Mouse (Mus musculus): ENCODE measurements at regions not wholly inside any gene's neighbourhood (a gene's known extent, or its start where the extent isn't known, plus 50 kb on each side); places are given as distances from the start of the nearest gene placed in this dataset.

DNA sequence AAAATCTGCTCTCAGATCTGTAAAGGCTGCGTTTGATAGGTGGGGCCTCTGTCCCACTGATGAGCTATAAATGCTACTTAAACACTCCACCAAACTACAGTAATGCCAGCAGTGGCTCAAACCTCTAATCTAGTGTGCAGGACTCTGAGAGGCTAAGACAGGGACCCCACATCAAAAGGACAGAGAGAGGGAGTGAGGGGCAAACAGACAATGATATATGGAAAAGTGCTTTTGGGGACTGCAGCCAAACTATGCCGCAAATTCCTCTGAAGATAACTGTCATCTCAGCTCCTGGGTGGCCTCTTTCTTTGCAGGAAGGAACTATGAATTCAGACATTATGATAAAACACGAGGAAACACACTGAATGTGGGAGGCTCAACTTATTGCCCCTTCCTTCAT, 138.9 kb upstream of the Ddit4l start:
- no peak for DNase-seq (ENCODE audit: low spot score)

DNA sequence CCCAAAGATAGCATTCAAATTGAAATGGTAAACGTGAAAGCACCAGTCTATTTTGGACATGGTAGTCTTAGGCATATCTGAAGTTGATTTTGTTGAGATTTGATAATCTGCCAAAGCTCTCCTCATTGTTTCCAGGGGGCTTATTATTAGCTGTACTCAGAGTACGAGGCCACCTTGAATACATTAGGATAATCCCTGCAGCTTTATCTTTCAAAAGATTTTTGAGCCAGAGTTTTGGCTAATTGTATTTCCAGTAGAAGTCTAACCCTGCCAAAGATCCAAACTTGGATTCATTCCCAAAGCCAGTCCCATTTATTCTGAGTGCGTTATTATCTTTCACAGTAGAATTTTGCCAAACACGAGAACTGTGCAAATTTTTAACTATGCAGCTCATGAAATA, 138.4 kb upstream of the Ddit4l start:
- no peak for DNase-seq (ENCODE audit: low spot score)

DNA sequence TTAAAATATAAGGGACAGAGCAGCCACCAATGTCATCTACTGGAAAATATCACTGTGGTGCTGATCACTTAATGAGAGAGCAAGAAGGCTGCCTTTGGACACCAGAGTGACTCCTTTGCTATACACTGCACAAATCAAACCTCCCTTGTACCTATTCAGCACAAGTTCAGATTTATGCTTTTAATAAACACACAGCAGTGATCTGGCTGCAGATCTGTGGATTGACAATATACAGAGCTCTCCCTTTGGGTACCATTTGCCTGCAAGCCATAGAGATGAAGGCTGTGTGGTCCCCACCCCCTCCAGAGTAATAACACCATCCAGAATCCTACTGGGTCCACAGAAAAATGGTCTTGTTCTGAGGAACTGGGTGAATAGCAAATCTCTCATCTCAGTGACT, 131.8 kb upstream of the Ddit4l start:
- no peak for DNase-seq (ENCODE audit: low spot score)

DNA sequence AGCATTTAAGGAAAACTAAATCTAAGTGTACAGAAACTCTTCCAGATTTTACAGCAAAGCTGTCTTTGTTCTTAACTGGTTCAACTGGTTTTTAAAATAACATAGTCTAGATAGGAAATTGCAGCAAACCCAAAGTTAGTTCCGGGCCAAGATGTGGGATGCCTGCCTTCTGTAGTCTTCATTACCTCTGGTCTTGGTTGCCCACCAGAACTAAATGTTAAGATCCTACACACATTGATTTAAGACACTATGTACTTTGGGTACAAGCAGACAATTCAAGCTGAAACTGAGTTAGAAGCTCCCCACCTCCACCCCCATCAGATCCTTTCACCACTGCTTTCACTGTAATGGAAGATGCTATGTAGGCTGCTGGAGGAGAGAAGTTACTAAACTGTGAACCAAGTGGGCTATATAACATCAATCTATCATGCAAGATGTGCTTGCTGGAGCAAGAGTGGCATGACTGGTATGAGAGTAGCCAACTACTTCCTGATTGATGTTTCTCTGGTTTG, 129.8 kb upstream of the Ddit4l start:
- no peak for DNase-seq (ENCODE audit: low spot score)

DNA sequence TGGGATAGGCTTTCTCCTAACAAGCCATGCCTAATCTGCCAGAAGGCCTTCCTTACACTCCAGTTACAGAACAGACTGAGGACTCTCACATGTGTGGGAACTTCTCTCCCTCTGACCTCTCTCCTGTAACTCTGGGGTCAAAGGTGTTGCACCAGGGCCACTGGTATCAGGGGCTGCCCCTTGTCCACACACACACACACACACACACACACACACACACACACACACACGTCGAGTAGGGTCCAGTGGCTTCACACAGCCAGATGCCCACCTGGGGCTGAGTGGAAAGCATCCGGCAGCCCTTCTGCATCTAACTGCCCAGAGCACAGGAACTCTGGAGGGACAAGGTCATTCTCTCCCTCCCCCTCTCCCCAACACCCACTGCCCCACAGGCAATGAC, 123.1 kb upstream of the Ddit4l start:
- no peak for DNase-seq (ENCODE audit: low spot score)

DNA sequence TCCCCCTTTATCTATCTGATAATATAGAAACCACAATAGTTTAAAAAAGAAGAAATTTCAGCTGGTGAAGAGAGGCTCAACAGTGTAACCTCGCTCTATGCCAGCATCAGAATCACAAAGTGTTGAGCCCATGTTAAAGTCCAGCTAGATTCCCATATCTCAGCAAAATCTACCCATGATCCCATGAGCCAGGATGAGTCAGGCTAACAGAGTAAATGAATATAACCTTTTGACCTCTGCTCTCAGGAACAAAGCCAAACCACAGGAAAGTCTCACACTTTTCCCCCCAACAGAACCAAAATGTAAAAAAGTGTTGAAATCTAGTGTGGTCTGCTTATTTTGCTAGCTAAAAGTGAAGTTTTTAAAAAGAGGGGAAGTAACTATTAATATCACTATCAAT, 110.1 kb upstream of the Ddit4l start:
- no peak for DNase-seq (ENCODE audit: low spot score)

DNA sequence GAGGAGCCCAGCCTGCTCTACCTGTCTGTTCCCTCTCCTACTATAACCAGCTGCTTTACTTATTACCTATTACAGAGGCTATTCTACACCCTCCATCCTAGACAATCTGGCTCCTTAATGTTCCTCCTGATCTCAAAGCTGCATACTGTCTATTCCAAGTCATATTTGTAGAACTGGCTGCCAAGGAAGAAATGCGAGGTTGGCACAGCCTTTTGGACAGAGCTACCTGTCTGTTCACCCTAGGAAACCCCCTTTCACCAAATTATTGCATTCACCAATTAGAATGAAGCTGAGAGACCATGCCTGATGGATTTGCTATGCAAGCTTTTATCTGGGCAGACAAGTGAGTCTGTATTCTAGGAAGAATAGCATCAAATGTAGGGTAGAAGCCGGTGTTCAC, 109.0 kb upstream of the Ddit4l start:
- no peak for DNase-seq (ENCODE audit: low spot score)

DNA sequence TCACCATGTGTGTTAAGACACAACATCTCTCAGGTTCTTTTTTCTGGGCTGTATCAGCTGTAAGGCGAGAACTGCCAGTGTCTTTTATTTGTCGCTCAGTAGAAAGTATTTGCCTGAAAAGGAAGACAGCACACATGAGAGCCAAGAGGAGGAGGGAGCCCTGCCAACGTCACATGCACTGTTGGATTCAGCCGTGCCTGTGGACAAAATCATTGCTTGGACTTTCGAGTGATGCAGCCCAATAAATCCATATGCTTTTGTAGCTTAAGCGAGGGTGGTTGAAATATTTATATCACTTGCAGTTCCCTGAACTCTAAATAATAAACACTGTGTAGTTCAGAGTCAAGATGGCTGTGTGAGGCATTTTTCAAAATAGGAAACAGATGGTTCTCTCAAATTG, 108.4 kb upstream of the Ddit4l start:
- DNase-seq (ENCODE audit: low spot score): no peak

DNA sequence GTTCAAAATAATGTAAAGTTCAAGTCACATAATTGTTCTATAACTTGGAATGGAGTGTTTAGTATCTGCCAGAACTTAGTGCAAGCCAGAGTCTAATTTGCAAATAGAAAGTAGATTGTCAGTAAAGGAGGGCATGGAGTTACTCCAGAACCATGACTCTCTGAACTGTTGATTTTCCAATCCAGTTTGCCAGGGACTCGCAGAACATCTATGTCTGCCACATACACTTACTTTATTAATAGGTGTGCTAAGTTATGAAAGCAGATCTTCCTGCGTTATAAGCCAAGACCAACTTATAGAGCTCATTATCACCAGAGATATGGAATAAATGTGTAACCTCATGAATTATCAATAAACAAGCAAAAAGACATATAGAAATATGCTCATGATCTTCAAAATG, 107.2 kb upstream of the Ddit4l start:
- DNase-seq (ENCODE audit: low spot score): no peak

DNA sequence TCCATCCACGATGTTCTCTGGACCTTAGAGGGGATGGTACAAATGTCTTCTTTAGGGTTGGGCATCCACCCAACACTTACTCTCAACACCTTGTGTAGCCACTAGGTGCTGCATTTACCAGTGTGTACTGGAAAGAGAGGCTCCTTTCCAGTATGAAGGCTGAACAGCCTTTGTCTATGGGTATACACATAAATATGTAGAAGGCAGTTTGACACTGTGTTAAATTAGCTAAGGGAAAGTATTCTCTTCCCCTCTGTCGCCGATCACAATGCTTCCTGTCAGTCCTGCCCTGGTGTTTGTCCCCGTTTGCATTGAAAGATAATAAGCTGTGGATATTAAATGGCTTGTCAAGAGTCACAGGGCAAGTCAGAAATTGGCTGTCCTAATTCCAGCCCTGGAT, 104.0 kb upstream of the Ddit4l start:
- DNase-seq (ENCODE audit: low spot score): no peak

DNA sequence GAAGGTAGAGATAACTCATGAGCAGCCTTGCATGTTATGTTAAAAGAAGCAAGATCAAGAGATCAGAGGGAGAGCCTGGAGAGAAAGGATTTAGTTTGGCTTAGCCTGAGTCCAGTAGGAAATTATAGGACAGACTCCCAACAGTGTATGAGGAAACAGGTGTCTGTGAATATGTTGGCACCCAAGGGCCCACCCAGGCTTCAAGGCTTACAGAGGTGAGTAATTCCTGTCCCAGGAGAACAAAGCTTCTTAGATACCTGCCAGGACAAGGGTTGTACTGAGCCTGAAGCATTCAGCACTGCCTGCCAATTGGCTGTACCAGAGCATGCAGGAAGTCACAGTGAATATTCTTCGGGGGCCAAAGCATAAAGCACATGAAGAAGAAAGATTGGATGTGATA, 101.2 kb upstream of the Ddit4l start:
- no peak for DNase-seq (ENCODE audit: low spot score)

DNA sequence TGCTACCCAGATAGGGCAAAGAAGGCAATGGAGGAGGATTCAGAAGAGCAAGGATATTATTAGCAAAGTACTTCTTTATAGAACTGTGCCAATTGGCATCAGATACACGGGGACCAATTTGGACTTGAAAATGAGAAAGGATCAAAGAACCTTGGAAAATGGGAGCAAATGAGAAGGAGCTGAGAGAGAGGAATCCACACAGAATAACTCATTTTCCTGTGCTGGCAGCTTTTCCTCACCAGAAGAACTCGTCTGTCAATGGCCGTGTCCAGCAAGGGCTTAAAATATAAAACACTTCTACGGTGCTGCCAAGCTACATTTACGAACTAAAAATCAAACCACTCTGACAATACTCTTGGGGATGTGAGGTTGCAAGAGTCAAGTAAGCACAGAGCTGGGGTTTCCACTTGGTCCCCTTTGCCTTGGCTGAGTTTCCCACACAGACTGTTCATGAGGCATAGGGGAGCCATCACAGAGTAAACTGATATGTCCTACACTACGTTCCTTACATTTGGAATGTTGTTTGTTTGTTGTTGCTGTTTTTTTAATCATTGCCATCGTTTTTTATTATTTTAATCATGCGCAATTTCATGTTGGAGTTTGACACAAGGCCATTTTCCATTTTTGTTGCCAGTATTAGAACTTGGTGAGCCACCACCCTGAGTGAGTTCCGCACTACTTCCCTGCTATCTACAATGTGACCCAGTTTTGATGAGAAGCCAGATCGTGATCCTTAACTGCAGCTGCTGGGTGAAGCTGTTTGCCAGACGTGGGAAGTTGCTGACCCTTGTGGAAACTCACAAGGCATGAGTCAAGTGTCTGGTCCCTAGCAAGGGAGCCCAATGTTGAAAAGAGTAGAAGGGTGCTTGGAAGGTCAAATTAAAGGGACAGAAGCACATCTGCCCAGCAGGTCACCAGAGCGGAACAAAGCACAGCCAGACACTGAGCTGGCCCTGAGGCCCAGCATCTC, 95.5 kb upstream of the Ddit4l start:
- no peak for DNase-seq (ENCODE audit: low spot score)

DNA sequence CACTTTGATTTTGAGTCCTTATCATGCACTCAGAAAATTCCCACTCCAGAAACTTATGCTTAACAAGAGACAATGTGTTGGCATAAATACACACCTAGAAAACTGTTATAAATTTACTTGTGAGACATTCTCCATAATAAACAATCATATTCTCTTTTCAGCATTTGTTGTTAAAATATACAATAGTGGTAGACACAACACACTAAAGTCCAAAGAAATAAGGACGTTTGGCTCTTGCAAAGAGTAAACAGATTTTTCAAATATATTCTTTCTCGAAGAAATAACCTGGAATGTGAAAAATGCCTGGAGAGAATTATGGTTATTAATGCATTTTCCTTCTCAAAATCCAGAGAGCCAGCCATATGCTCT, 91.8 kb upstream of the Ddit4l start:
- DNase-seq (ENCODE audit: low spot score): no peak

DNA sequence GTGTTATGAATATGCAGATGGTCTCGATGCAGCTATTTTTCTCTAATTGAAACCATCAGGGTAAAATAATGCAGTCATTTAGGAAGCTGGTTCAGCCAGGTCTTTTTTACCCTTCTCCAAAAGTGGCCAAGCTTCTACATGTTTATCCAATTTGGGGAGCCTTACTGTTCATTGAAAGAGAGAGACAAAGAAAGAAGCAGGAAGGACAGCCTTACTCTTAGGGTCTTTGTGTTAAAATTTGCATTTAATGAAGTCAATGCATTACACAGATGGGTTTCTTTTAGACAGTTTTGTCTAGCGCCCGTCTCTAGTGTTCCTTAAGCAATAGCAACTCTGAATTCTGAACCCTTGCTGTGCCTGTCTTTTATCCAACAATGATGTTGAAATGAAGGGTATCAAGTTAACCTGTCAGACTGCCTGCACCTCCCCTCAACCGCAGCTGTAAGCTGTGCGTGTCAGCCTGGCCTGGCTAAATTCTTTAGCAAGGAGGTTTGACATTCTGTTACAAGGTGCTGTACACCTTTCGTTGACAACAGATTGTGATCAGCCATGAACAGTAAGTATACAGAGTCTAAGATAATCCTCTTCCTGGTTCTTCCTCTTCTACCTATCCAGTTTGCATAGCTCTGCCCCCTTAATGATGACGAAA, 91.3 kb upstream of the Ddit4l start:
- no peak for DNase-seq (ENCODE audit: low spot score)

DNA sequence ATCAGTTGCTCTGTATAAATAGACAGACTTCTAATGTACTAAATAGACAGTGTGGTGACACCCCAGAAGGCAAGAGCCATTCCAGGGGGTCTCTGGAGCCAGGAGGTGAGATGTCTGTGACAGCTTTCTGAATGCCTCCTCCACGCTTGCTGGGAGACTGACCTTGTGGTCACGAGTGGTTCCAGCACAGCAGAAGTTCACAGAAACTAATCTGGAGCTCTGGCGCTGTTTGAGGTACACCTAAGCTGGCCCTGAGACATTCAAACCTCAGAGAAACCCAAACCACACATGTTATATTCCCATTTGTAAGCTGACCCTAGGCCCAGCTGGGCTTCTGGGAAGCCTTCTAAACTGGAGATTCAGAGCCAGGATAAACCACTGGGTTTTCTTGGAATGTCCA, 79.7 kb upstream of the Ddit4l start:
- DNase-seq (ENCODE audit: low spot score): no peak

DNA sequence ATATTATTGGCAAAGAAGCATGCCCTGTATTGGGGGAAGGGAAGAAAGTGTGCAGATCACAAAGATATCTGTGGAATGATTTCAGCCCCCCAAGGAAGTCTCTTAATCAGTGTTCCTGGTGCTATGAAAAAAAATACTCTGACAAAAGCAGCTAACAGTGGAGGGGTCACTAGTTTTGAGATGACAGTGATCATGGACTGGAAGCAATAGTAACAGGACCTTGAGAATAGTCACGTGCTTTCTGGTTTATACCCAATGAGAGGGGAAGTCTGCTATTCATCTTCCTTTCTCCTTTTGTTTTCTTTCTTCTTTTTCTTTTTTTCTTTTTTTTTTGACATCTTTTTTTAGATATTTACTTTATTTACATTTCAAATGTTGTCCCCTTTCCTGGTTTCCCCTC, 79.1 kb upstream of the Ddit4l start:
- no peak for DNase-seq (ENCODE audit: low spot score)

DNA sequence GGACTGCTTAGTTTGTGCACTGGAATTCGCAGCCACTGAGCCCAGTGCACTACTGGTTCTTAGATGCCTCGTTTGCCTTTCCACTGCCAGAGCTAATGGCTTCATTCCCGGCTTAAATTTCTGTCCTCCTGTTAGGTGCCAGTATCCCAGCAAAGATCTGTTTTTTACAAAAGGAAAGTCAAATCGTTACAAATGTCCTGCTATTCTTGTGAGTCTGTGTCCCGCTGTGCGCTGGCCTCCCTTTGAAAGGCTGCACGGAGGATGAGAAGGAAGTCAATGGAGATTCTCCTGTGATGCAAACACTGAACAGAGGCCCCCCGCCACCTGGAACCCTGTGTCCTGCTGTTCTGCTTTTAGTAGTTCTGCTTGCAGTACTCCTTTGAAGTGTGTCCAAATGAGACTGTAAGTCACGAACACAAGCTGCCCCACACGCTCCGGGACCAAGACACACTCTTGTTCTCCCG, 74.0 kb upstream of the Ddit4l start:
- peak; percentile 63 for DNase-seq (ENCODE audit: low spot score)

DNA sequence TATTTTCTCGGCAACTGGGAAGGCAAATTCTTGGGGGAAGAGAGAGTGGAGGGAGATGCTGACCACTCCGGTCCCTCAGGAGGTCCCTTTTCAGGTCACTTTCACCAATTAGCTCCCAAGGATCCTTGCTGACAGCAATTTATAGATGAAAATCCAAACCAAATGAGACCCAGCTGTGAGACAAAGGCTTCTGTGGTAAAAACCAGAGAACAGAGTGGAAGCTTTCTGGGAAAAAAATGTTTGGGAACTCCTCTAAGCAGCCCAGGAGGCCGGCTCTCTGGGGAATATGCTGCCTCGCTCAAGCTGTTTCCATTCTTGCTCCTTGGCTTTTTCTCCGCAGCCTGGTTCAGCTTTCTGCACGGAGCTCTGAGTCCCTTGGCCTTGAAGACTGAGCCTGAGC, 73.5 kb upstream of the Ddit4l start:
- DNase-seq (ENCODE audit: low spot score): peak; percentile 60

DNA sequence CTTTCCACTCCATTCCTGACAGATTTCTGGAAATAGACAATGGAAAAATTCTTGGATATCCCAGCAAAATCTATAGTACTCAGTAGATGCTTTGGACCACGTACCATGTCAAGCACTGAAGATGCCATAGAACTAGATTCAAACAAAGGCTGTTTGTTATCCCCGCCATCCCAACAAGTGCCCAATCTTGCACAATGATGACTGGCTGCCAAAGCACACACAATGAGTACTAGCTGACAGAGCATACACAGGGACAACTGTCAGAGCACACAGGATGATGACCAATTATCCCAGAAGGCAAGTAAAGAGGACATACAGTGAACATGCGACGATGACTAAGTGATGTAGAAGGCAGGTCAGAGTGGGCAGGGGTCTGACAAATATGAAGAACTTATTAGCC, 70.7 kb upstream of the Ddit4l start:
- DNase-seq (ENCODE audit: low spot score): no peak

DNA sequence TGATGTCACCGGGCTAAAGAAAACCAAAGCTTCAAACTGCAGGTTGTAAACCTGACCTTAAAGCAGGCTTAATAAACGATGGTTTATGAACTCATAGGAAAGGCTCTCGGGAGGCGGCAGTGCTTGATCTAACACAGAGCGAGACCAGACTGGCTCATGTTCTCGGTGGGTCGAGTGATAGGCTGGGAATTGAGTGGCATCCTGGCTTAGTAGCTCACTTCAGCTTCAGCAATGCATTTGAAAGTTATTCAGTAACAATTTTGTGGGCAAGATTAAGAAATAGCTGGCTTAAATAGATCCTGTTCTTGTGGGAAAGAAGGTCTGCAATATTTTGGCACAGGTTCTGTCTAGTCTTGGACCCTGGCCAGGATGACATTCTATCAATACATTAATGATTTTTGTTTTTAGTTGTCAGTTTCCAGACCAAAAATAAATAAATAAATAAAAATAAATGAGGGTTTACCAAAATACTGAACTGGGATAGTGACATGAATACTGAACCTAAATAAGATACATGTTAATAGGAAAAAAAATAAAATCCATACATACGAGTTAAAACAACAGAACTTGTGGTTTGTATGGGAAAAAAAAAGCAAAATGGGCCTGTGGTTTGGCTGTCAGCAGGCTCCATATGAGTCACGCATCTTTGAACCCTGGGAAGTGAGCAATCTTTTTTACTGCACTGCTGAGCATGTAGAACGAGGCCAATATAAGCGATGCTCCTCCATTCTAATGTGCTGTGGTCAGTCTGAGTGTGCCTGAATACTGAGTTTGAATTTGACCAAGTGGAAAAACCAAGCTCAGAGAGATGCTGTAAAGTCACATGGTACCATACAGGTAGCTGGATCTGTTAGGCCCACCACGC, 68.7 kb upstream of the Ddit4l start:
- no peak for DNase-seq (ENCODE audit: low spot score)

DNA sequence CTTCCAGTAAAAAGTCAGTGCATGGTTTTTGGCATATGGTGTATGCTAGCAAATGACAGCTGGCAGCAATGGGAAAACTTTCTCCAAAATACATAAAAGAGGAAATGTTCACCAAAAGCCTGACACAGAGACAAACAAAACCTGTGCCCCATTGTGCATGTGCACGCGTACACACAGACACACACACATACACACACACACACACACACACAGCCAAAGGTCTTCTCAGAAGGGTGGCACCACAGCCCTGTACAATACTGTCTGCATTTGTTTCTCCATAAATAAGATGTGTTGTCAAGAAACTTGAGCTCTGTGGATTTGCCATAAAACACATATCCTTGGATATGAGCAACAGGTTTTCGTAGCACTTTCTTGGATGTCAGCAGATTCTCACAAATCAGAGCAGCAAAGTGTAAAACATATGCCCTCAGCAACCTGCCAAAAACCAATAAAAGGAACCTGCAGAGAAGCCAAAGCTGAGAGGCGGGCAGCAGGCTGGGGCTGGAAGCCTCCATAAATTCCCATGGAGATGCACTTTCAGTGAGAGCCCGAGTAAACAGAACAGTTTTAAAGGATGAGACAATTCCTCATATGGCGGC, 60.5 kb upstream of the Ddit4l start:
- no peak for DNase-seq (ENCODE audit: low spot score)

DNA sequence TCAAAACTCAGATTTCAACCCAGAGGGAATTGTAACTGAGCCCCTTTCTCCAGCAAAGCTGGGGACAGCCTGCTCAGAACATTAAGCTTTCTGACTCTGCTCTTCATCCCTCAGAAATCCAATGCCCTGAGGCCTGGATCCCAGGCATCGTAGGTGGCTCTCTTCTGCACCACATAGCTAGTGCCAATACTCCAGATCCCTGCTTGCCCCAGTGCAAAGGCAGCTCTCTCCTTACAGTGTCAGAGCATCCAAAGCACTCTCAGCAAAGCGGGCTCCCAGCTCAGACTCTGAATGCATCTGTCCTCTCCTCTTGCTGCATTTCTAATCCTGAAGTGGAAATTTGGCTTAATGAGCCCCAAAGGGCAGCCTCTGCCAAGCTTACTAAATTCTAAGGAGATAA, 59.4 kb upstream of the Ddit4l start:
- no peak for DNase-seq (ENCODE audit: low spot score)
